Mouse (Mus musculus) heart, postnatal 4 days (tissue): ENCODE data around the gene Dhx37. TPM values are rescaled to one million over a fixed set of nuclear protein-coding genes. Genes with fewer than 3 reads are reported as not detected.
A peak's percentile ranks its signal among the peaks of the same experiment; 100 is the strongest.
"Not testable (repeated sequence)": the region's sequence is repeated elsewhere in the genome, so short reads cannot be mapped to it uniquely, and the experiment has no call there.

Experiments used
- DNase-seq: peaks from one replicate; pipeline ENCODE4 v3.0.0; 2021
- total RNA-seq, 2 experiments: library from RNA; stranded (reverse); gene quantifications; 2 replicates each; pipeline ENCODE4 v1.2.3; 2021

Dhx37 gene
- total RNA-seq, 2 experiments from 2014 or later = 13.6 to 14.6 TPM

GRCm38 (mm10) chr5:125407020-125407830, 26.7 kb downstream of the Dhx37 start:
- no peak for DNase-seq

- DNase-seq = peak; percentile 63
These were observed 27.5 kb downstream of the Dhx37 start for GRCm38 (mm10) chr5:125406322-125407016.

GRCm38 (mm10) chr5:125405546-125406248, 28.2 kb downstream of the Dhx37 start:
- DNase-seq = peak; percentile 92

DNA sequence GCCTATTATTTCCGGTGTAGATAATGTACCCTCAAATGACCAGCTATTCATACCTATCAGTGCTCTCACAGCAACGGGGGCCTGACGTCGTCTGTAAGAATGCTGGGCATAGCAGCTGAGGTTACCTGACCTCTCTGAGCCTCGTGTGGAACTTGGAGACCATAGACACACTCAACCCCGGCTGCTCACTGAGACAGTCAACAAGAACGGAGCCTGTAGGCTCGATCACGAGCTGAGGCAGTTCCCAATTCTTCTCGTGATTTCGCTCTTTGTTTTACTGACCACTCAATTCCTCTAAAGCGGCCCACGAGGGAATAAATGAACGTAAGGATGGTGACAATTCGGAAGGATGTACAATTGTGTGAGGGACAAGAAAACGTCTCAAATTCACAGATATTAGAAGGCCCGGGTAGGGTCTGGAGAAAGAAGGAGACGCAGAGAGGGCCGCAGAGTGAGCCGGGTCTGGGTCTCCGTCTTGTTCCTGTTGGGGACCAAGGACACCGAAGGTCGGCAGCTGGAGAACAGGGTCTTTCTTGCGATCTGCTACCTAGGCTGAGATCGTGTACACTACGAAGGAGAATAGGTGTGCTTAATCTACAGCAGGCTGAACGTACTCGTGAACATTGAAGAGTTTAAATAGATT, 28.9 kb downstream of the Dhx37 start:
- DNase-seq = peak; percentile 55

DNA sequence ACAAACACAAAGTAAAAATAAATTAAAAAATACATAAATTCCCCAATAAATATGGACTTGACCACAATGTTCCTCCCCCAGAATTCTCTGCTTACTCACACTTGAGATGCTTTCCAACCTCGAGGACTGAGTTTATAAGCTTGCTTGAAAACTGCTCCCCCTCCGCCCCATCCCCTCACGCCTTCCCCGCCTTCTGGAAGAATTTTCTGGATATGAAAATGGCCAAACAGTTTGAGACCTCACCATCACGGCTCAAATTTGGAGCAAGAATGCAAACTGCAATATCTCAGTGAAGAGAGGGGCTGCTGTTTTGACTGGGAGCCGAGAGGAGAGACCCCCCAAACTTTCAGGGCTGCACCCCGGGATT, 29.4 kb downstream of the Dhx37 start:
- no peak for DNase-seq

- peak; percentile 77 for DNase-seq
These were observed 30.1 kb downstream of the Dhx37 start for GRCm38 (mm10) chr5:125403481-125404465.

DNA sequence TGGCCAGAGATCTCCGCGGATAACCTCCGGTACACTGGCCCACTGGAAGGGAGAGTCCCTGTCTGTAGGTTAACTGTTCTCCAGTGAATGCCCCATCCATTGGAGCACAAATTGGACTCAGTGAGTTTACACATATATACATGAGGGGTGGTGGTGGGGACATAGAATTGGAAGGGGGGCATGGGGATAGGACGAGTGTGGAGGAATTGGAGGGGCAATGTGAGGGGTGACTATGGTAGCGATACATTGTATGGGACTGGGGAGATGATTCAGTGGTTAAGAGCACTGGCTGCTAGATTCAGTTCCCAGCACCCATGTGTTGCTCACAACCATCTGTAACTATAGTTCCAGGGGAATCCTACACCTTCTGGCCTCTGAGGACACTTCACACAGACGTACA, 30.9 kb downstream of the Dhx37 start:
- no peak for DNase-seq

- DNase-seq = no peak
These were observed 31.4 kb downstream of the Dhx37 start for GRCm38 (mm10) chr5:125402476-125402875.

DNA sequence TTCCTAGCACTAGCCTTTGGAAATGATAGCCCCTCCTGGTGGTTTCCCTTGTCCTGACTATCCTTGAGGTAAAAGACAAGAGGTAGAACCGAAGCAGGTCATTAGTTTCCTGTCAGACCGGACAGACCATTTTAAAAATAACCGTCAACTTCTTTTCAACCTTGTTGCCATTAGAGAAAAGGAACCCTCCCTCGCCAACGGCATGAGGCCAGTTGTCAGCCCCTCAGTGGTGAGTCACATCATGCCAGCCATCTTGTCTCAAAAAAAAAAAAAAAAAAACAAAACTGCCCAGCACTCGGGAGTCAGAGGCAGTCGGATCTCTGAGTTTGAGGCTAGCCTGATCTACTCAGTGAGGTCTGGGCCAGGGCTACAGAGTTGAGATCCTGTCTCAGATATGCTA, 33.0 kb downstream of the Dhx37 start:
- DNase-seq = no peak

- DNase-seq = no peak
These were observed 38.9 kb downstream of the Dhx37 start for GRCm38 (mm10) chr5:125395008-125395407.

DNA sequence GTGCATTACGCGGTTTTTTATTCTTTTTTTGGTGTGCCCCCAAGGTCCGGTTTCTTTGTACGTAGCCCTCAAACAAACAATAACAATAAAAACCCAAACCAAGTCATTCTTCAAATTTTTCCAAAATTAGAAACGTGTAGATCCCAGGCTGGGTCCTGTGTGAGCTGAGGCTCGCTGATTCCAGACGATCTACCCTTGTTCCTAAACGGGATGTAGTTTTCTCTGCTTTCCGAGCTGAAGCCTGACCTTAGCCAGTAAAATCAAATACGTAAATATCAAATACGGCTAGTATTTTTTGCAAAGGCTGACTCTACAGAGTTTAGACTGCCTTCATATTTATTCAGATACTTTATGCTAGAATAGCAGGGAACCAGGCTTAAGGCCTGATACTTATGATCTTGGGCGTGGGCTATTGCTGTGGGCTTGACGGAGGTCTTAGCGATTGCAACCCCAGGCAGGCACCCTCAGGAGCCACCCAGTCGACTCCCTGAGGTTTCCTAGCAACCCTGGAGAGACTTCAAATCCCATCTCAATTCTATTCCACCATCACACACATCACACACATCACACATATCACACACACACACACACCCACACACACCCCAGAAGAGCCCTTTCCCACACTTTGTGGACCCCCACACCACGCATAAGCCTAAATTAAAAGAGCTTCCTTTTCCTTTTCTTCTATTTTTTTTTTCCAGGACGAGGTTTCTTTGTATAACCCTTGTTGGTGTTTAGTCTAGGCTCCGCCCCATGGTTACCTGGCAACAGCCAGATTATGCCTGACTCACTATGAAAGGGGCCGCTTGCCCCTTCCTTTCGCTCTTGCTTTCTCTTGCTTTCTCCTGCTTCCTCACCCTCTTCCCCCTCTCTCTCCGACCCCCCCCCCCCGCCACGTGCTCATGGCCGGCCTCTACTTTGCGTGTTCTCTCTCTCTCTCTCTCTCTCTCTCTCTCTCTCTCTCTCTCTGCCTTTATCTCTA, 40.0 kb downstream of the Dhx37 start:
- DNase-seq = peak; percentile 83

GRCm38 (mm10) chr5:125392977-125393621, 40.8 kb downstream of the Dhx37 start:
- peak; percentile 98 for DNase-seq

DNA sequence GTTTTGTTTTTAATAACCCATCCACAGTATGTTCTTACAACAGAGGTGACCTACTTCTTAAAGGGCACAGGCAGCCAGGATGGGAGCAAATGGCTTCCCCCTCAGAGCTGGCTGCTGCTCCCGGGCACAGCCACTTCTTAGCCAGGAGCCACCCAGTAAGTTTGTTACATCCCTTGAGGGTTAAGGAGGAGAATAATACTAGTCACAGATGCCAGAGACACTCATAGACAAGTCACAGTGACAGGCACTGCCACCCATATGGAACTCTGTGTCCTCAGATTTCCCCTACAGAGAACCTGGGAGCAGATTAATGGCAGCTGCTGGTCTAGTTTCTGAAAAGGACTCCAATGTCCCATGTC, 41.3 kb downstream of the Dhx37 start:
- no peak for DNase-seq

DNA sequence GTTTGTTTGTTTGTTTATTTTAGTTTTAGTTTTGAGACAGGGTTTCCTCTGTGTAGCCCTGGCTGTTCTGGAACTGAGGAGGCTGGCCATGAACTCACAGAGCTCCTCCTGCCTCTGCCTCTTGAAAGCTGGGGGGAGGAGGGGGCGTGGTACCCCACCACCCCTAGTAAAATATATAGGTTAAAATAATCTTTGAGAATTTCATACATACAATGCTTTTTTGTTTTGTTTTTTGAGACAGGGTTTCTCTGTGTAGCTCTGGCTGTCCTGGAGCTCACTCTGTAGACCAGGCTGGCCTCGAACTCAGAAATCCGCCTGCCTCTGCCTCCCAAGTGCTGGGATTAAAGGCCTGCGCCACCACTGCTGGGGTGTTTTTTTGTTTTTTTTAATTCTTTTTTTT, 41.7 kb downstream of the Dhx37 start:
- not testable (repeated sequence) for DNase-seq

DNA sequence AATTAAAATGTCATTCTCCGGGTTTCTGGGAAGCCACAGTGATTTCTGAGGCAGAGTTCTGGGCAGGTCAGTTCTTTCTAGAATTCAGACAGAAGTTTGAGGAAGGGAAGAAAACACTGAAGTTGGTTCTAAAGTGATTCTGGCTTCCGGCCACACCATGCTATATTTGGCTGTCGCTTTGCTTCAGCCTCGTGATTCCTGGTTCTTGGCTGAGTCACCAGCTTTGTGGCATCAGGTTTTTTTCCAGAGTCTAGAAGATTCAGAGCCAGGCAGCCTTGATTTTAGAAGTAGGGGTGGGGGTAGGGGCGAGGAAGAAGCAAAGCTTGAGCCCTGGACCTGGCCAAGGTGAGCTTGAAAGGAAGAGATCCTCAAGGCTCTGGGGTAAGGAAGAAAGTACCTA, 42.3 kb downstream of the Dhx37 start:
- DNase-seq = peak; percentile 83

DNA sequence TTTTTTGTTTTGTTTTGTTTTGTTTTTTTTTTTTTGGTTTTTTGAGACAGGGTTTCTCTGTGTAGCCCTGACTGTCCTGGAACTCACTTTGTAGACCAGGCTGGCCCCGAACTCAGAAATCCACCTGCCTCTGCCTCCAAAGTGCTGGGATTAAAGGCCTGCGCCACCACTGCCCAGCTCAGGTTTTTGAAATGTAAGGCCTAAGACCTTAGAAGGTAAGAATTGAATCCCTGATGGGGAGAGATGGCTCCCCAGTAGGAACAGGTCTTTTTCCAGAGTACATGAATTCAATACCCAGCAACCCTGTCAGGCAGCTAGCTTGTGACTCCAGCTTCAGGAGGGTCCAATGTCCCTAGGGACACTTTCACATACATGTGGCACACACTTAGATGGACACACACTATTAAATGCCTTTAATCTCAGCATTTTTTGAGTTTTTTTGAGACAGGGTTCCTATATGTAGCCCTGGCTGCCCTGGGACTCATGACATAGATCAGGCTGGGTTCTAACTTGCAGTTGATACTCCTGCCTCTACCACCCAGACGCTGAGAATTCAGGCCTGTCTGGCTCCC, 42.9 kb downstream of the Dhx37 start:
- no peak for DNase-seq

GRCm38 (mm10) chr5:125389579-125390441, 44.1 kb downstream of the Dhx37 start, which contains the start of gene Ubc:
Ubc (minus strand) TSS chr5:125390202.
- DNase-seq = peak; percentile 91

GRCm38 (mm10) chr5:125389131-125389578, 44.8 kb downstream of the Dhx37 start, which contains the start of gene Gm10382:
Gm10382 (plus strand) TSS chr5:125389322.
- peak; percentile 91 for DNase-seq
